Mouse (Mus musculus) 3134 (cell line): ENCODE results near the gene Stk19.
A peak's percentile ranks its signal among the peaks of the same experiment; 100 is the strongest.

ENCODE experiments used
- DNase-seq: peaks from one replicate; pipeline ENCODE4 v3.0.0-alpha.2; 2011; ENCODE audit warnings: low spot score; ENCODE audit not compliant: insufficient read length; ENCODE audit errors: extremely low read depth

The Stk19 gene

GRCm38 (mm10) chr17:34836856-34837221, at the start of gene Stk19, which contains the start of gene Dxo:
Gene Stk19, minus strand, starts transcription at chr17:34836945.
Gene Dxo, plus strand, starts transcription at chr17:34837019.
- DNase-seq, result peak; percentile 96

- no peak for DNase-seq
These were observed 48.9 kb upstream of the Stk19 start for GRCm38 (mm10) chr17:34885615-34886014.

GRCm38 (mm10) chr17:34884704-34885103, 48.0 kb upstream of the Stk19 start:
- DNase-seq, result no peak

- no peak for DNase-seq
These were observed 46.6 kb upstream of the Stk19 start for GRCm38 (mm10) chr17:34883332-34883731.

GRCm38 (mm10) chr17:34881683-34882310, 45.1 kb upstream of the Stk19 start, which contains the start of gene Gm20547:
Gene Gm20547, minus strand, starts transcription at chr17:34882042.
- DNase-seq, result no peak

- peak; percentile 45 for DNase-seq
These were observed 44.4 kb upstream of the Stk19 start for GRCm38 (mm10) chr17:34881166-34881565.

- DNase-seq, result no peak
These were observed 42.7 kb upstream of the Stk19 start, which contains the start of gene Zbtb12 for GRCm38 (mm10) chr17:34879336-34879879. Gene Zbtb12, plus strand, starts transcription at chr17:34879483.

- no peak for DNase-seq
These were observed 37.6 kb upstream of the Stk19 start for GRCm38 (mm10) chr17:34874321-34874720.

GRCm38 (mm10) chr17:34865981-34866380, 29.2 kb upstream of the Stk19 start:
- no peak for DNase-seq

- DNase-seq, result no peak
These were observed 25.8 kb upstream of the Stk19 start, which contains the start of gene Cfb for GRCm38 (mm10) chr17:34862416-34863081. Gene Cfb, minus strand, starts transcription at chr17:34862518.

GRCm38 (mm10) chr17:34861704-34862415, 25.1 kb upstream of the Stk19 start:
- DNase-seq, result no peak

- DNase-seq, result no peak
These were observed 23.8 kb upstream of the Stk19 start for GRCm38 (mm10) chr17:34860514-34860913.

GRCm38 (mm10) chr17:34858670-34859069, 21.9 kb upstream of the Stk19 start:
- DNase-seq, result no peak

GRCm38 (mm10) chr17:34855825-34856224, 19.1 kb upstream of the Stk19 start:
- DNase-seq, result no peak

- DNase-seq, result no peak
These were observed 18.0 kb upstream of the Stk19 start for GRCm38 (mm10) chr17:34854761-34855160.

GRCm38 (mm10) chr17:34853511-34853910, 16.8 kb upstream of the Stk19 start:
- DNase-seq, result no peak

GRCm38 (mm10) chr17:34850517-34851125, 13.9 kb upstream of the Stk19 start:
- DNase-seq, result no peak

GRCm38 (mm10) chr17:34849722-34850516, 13.2 kb upstream of the Stk19 start, which contains the start of the genes Skiv2l and Nelfe:
Gene Skiv2l, minus strand, starts transcription at chr17:34850210.
Gene Nelfe, plus strand, starts transcription at chr17:34850391.
- peak; percentile 98 for DNase-seq

- no peak for DNase-seq
These were observed 10.9 kb upstream of the Stk19 start for GRCm38 (mm10) chr17:34847615-34848014.

- DNase-seq, result no peak
These were observed 10.4 kb upstream of the Stk19 start for GRCm38 (mm10) chr17:34847192-34847591.
